Mouse (Mus musculus) ES-E14 (cell line): ENCODE data around the gene Tctn3.

ENCODE experiments used
- CHD2 ChIP-seq: IDR thresholded peaks from 2 replicates; pipeline ENCODE4 v1.6.1; 2014; ENCODE audit warnings: mild to moderate bottlenecking, low read depth, low read length, inconsistent platforms
- HCFC1 ChIP-seq: IDR thresholded peaks from 2 replicates; pipeline ENCODE4 v1.6.1; 2012; ENCODE audit warnings: low read length, inconsistent platforms, borderline replicate concordance; ENCODE audit not compliant: insufficient read depth
- MAFK ChIP-seq: IDR thresholded peaks from 2 replicates; pipeline ENCODE4 v1.6.1; 2014; ENCODE audit warnings: mild to moderate bottlenecking, low read depth, low read length, inconsistent platforms; ENCODE audit not compliant: insufficient read depth
- ZC3H11A ChIP-seq: IDR thresholded peaks from 2 replicates; pipeline ENCODE4 v1.6.1; 2012; ENCODE audit warnings: low read depth, mild to moderate bottlenecking, inconsistent platforms, low read length, borderline replicate concordance
- ZNF384 ChIP-seq: IDR thresholded peaks from 2 replicates; pipeline ENCODE4 v1.6.1; 2012; ENCODE audit warnings: low read depth, low read length, inconsistent platforms

- no peak for TF ChIP-seq MAFK
- TF ChIP-seq ZNF384: no peak
- TF ChIP-seq ZC3H11A: no peak
- no peak for TF ChIP-seq HCFC1
- no peak for TF ChIP-seq CHD2
Measured at GRCm38 (mm10) chr19:40548386-40548785, 63.6 kb downstream of the Tctn3 start.
